Mouse (Mus musculus): Measurements from ENCODE around the gene Gtf2f2. TPM values are rescaled to one million over a fixed set of nuclear protein-coding genes. Genes with fewer than 3 reads are reported as not detected.

Gtf2f2 gene
- polyA plus RNA-seq, 1 experiment from 2014 or later: 32.8 TPM

DNA sequence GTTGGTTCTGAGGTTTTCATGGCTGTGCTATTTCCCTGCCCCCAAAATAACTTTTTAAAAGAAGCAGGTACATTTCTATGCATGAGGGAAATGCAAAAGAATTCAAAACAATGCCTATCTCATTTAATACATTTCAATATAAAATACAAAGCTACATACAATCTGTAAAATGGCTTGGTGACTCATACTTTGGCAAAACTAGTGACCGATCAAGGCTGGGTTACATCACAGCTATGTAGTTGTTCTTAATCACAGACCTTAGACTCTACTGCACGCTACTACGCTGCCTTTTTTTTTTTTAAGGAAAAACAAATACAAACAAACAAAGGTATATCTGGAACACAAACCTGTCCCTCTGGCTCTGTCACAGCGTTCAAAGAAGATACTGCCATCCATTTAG is 18.3 kb downstream of the Gtf2f2 start:
- H3K9me3 ChIP-seq (replicated peaks): no peaks in the 10 kb centered on the region
- no peak overlapping the region for H3K27ac ChIP-seq (replicated peaks)
- no peaks in the 10 kb centered on the region for H3K4me1 ChIP-seq
- no peak overlapping the region for H3K4me2 ChIP-seq (replicated peaks)
- 0 out of 2 replicates have a peak, but pooled peaks cover 4% of the 10 kb centered on the region for H3K36me3 ChIP-seq
- H3K9ac ChIP-seq: no peak overlapping the region
- H3K27me3 ChIP-seq: no peaks in the 10 kb centered on the region
- H3K4me3 ChIP-seq (replicated peaks): no peak overlapping the region
- 94% methylated on average over 4 of the region's 4 CpGs for WGBS
- ATAC-seq (ENCODE audit: insufficient number of reproducible peaks, low FRiP score, low TSS enrichment, low read depth): no peak

DNA sequence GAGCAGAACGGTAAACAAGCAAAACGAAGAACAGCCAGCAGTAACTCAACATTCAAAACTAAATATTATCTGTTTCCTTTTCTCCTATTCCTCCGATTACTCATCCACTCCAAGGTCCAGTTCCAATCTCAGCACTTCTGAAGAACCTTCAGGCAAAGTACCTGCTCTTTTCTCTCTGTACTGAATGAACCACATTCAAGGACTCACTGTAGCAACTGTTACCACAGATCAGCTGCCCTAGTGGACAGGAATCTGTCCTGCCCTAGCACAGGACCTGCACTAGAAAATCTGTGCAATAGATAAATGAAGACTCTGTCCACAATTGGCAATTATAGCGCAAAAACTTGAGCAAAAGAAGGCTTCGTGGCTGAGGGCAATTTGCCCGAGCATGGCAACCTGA is 19.7 kb downstream of the Gtf2f2 start:
- no peaks in the 10 kb centered on the region for H3K27me3 ChIP-seq
- H3K4me1 ChIP-seq: 0 out of 2 replicates have a peak, but pooled peaks cover 2% of the 10 kb centered on the region
- ATAC-seq (ENCODE audit: insufficient number of reproducible peaks, low FRiP score, low TSS enrichment, low read depth): no peak
- no peak overlapping the region for H3K4me2 ChIP-seq (replicated peaks)
- H3K9me3 ChIP-seq (replicated peaks): no peaks in the 10 kb centered on the region
- no peak overlapping the region for H3K27ac ChIP-seq (replicated peaks)
- 0 out of 2 replicates have a peak, but pooled peaks cover 4% of the 10 kb centered on the region for H3K36me3 ChIP-seq
- H3K4me3 ChIP-seq (replicated peaks): no peak overlapping the region
- WGBS: 90% methylated on average over 6 of the region's 6 CpGs
- H3K9ac ChIP-seq: no peak overlapping the region

DNA sequence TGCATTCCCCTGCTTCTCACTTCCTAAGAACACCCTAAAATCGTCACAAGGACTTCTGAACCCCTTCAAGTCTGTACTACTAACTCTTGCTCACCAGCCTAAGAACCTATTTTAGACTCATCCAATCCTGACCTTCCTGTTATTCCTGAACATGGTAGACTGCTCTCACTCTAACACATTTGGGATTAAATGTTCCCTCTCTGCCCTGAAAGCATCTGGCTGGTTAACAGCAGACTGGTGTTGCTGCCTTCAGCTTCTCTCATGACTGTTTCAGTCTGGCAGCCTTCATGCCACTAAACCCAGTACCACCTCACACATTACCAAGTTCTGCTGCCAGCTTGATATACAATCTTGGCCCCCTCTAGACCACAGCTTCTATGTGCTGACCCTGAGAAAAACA is 21.5 kb downstream of the Gtf2f2 start:
- ATAC-seq (ENCODE audit: insufficient number of reproducible peaks, low FRiP score, low TSS enrichment, low read depth): no peak
- Histone ChIP-seq H3K4me1 (peaks cover 10% of the 10 kb centered on the region; the same call in 1 of the 2 replicates), H3K4me2 (replicated peaks) (no peak overlapping the region), H3K27ac (replicated peaks) (no peak overlapping the region), H3K4me3 (replicated peaks) (no peak overlapping the region), H3K27me3 (no peaks in the 10 kb centered on the region), H3K9me3 (replicated peaks) (no peaks in the 10 kb centered on the region), H3K9ac (no peak overlapping the region), H3K36me3 (no peaks in the 10 kb centered on the region)
- WGBS: 72% methylated on average over 1 of the region's 1 CpGs

DNA sequence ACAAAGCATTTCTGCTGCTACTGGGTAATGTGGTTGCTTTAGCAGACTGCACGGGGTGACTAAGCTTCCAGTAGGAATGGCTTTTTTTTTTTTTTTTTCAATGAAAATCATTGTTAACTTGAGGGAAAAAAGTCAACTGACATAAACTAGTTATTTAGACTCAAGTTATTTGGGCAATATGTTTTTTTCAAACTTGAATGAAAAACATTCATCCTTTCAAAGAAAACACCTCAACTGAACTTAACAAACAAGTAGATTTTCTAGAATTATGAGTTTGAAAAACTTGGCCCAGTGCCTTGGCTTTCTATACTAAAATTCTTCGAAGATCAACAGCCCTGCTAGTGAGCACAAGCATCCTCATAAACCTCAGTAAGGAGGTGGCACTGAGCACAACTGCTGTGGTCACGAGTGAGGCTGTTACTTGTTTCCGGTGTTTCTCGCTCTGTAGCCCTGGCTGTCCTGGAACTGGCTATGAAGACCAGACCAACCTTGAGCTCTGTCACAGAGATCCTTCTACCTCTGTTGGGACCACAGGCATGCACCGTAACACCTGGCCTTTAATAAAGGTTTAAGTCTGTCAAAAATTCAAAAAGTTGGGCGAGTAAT is 23.7 kb downstream of the Gtf2f2 start:
- 69% methylated on average over 7 of the region's 7 CpGs for WGBS
- H3K27ac ChIP-seq (replicated peaks): no peak overlapping the region

DNA sequence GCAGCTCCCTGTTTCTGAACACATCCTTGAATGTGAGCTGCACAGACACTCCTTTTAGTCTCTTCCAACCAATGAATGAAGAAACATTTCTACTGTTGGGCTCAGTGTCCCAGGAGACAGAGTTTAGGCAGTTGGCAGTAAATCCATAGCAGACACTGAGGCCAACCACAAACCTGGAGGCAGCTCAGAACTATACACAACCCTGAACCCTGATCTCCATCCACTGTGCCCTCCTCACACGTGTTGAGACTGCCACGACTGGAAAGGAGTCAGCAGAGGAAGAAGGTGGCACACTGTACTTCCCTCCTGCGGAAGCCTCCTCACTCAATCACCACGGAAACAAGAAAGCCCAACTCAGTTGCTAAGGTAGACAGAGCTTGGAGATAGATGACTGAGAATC is 25.6 kb downstream of the Gtf2f2 start:
- H3K9ac ChIP-seq: no peak overlapping the region
- no peaks in the 10 kb centered on the region for H3K36me3 ChIP-seq
- H3K4me1 ChIP-seq: peaks cover 10% of the 10 kb centered on the region; the same call in 1 of the 2 replicates
- 45% methylated on average over 4 of the region's 4 CpGs for WGBS
- no peak overlapping the region for H3K4me2 ChIP-seq (replicated peaks)
- no peak for ATAC-seq (ENCODE audit: insufficient number of reproducible peaks, low FRiP score, low TSS enrichment, low read depth)
- H3K27ac ChIP-seq (replicated peaks): 0 out of 2 replicates have a peak overlapping the region, but pooled peaks have one; percentile 4
- no peak overlapping the region for H3K4me3 ChIP-seq (replicated peaks)
- H3K9me3 ChIP-seq (replicated peaks): no peaks in the 10 kb centered on the region
- H3K27me3 ChIP-seq: no peaks in the 10 kb centered on the region

More for the DNA sequence above, 23.7 kb downstream of the Gtf2f2 start:
- Histone ChIP-seq H3K4me2 (replicated peaks) (no peak overlapping the region), H3K27me3 (no peaks in the 10 kb centered on the region), H3K4me1 (peaks cover 10% of the 10 kb centered on the region; the same call in 1 of the 2 replicates), H3K9me3 (replicated peaks) (no peaks in the 10 kb centered on the region), H3K9ac (no peak overlapping the region), H3K36me3 (no peaks in the 10 kb centered on the region), H3K4me3 (replicated peaks) (no peak overlapping the region)
- no peak for ATAC-seq (ENCODE audit: insufficient number of reproducible peaks, low FRiP score, low TSS enrichment, low read depth)

DNA sequence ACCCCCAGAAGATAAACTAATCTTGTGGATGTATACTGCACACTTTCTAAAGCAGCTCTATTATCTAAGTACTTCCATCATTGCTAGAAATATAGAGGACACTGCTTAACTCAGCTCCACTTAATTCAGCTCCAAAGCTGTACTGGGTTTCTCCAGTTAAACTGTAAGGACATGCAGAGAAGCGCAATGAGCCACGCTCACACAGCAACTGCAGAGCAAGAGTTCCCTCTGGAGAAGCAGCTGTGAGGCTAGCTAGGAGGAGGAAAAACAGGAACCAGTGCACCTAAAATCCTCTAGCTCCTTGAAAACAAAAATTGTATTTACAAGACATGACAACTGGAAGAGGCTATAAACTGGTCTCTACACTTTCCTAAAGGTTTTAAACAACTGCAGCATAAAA is 26.8 kb downstream of the Gtf2f2 start:
- 85% methylated on average over 2 of the region's 2 CpGs for WGBS
- H3K27ac ChIP-seq (replicated peaks): no peak overlapping the region
- ATAC-seq (ENCODE audit: insufficient number of reproducible peaks, low FRiP score, low TSS enrichment, low read depth): no peak

DNA sequence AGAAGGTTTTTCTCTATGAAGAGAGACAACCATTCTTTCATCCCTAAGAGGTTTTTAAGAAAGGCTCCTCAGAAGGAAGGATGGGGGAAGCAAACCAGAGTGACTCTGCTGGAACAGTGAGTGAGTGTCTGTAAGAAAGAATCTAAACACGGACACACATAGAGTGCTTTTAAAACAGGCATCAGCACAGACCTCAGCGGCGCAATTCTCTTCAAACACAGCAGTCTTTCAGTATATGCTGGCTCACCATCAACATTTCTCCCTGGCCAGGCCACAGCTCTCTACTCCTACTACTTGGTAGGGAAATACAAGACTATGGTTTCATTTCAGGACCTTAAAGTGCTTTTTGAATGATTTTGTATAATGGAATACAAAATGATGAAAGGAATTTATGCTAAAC is 29.4 kb downstream of the Gtf2f2 start:
- no peak overlapping the region for H3K9ac ChIP-seq
- ATAC-seq (ENCODE audit: insufficient number of reproducible peaks, low FRiP score, low TSS enrichment, low read depth): no peak; the same call in 1 of the 2 replicates
- 89% methylated on average over 3 of the region's 3 CpGs for WGBS
- no peaks in the 10 kb centered on the region for H3K9me3 ChIP-seq (replicated peaks)
- H3K27me3 ChIP-seq: no peaks in the 10 kb centered on the region
- H3K4me3 ChIP-seq (replicated peaks): no peak overlapping the region
- H3K4me2 ChIP-seq (replicated peaks): no peak overlapping the region
- no peak overlapping the region for H3K27ac ChIP-seq (replicated peaks)
- no peaks in the 10 kb centered on the region for H3K36me3 ChIP-seq
- H3K4me1 ChIP-seq: peaks cover 8% of the 10 kb centered on the region; the same call in 1 of the 2 replicates

More for the DNA sequence above, 26.8 kb downstream of the Gtf2f2 start:
- H3K36me3 ChIP-seq: no peaks in the 10 kb centered on the region
- no peak overlapping the region for H3K9ac ChIP-seq
- H3K9me3 ChIP-seq (replicated peaks): no peaks in the 10 kb centered on the region
- no peaks in the 10 kb centered on the region for H3K27me3 ChIP-seq
- H3K4me1 ChIP-seq: peaks cover 10% of the 10 kb centered on the region; the same call in 1 of the 2 replicates
- H3K4me2 ChIP-seq (replicated peaks): no peak overlapping the region
- H3K4me3 ChIP-seq (replicated peaks): no peak overlapping the region

DNA sequence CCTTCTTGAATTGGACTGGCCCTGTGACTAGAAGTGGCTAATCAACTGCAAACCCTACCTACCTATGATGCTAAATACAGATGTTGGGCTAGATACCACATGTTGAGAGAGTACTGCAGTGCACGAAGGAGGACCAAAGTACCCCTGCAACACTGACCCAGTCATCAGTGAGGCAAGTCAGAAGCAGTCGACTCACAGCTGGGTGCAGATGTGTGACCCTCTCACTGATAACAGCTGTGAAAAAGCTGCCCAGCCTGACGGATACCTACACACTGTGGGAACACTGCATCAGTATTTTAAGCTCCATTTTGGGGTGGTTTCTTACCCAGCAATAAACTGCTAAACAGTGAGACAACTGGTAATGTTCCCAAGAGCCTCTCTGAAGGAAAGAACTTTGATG is 34.6 kb downstream of the Gtf2f2 start:
- ATAC-seq (ENCODE audit: insufficient number of reproducible peaks, low FRiP score, low TSS enrichment, low read depth): no peak
- no peaks in the 10 kb centered on the region for H3K36me3 ChIP-seq
- no peaks in the 10 kb centered on the region for H3K9me3 ChIP-seq (replicated peaks)
- H3K27ac ChIP-seq (replicated peaks): no peak overlapping the region
- no peaks in the 10 kb centered on the region for H3K27me3 ChIP-seq
- H3K4me1 ChIP-seq: no peaks in the 10 kb centered on the region
- H3K4me2 ChIP-seq (replicated peaks): no peak overlapping the region
- no peak overlapping the region for H3K9ac ChIP-seq
- 46% methylated on average over 3 of the region's 3 CpGs for WGBS
- H3K4me3 ChIP-seq (replicated peaks): no peak overlapping the region

DNA sequence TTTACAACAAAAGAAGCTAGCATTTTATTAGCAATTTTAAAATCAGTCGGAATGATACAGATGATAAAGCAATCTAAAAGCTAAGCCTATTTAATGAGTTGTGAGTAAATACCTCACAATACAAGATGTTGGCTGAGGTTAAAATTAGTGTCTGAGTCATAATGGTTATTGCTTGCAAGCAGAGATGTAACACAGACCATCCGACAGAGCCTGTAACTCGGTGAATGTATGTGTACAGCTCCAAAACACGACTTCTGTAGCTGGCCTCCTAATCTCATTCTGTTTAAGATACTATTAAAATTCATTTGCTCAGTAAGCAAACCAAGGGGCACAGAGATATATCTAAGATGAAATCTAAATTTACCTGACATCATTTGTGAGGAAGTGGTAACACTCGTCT is 43.4 kb downstream of the Gtf2f2 start:
- Histone ChIP-seq H3K27ac (replicated peaks) (no peak overlapping the region), H3K27me3 (no peaks in the 10 kb centered on the region), H3K9me3 (replicated peaks) (no peaks in the 10 kb centered on the region), H3K9ac (no peak overlapping the region), H3K4me1 (no peaks in the 10 kb centered on the region), H3K4me2 (replicated peaks) (no peak overlapping the region), H3K36me3 (no peaks in the 10 kb centered on the region), H3K4me3 (replicated peaks) (no peak overlapping the region)
- no peak for ATAC-seq (ENCODE audit: insufficient number of reproducible peaks, low FRiP score, low TSS enrichment, low read depth)
- WGBS: 63% methylated on average over 5 of the region's 5 CpGs

DNA sequence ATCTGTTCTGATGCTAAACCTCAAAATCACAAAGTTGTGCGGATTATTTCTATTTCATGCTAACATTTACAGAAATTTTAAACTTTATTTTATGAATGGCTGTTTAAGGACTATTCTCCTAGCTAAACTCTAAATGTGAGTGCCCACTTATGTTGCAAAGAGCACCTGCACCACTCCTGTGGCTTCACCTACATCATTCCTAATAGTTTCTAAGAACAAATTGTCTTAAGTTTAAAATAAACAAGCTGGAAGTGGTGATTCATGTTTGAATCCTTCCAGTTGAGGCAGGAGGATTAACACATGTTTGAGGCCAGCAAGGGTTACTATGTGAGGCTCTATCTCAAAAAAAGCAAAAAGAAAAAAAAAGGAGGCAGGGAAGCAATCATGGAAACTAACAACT is 46.2 kb downstream of the Gtf2f2 start:
- no peak for ATAC-seq (ENCODE audit: insufficient number of reproducible peaks, low FRiP score, low TSS enrichment, low read depth)

DNA sequence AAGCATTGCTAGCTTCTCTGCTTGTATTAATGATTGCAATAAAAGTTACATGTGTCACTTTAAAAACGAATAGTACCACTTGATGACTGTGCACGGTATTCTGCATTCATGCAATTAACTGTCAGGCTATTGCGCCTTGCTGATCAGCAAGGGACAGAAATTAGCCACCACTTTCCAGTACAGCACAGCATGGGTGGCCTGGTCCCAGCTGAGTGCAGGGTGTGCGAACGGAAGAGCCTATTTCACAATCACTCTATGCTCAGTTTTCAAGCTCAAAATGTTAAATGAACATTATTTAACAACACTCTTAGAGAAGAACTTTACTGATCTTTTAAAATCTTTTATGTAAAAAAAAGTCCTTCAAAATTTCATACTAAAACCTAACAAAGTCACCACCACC is 46.7 kb downstream of the Gtf2f2 start:
- Histone ChIP-seq H3K9me3 (replicated peaks) (no peaks in the 10 kb centered on the region), H3K4me1 (no peaks in the 10 kb centered on the region), H3K4me3 (replicated peaks) (no peak overlapping the region), H3K4me2 (replicated peaks) (no peak overlapping the region), H3K27ac (replicated peaks) (no peak overlapping the region), H3K36me3 (no peaks in the 10 kb centered on the region), H3K9ac (no peak overlapping the region), H3K27me3 (no peaks in the 10 kb centered on the region)
- WGBS: 72% methylated on average over 5 of the region's 5 CpGs
- no peak for ATAC-seq (ENCODE audit: insufficient number of reproducible peaks, low FRiP score, low TSS enrichment, low read depth)

More for the DNA sequence above, 46.2 kb downstream of the Gtf2f2 start:
- H3K4me3 ChIP-seq (replicated peaks): no peak overlapping the region
- no peaks in the 10 kb centered on the region for H3K4me1 ChIP-seq
- H3K4me2 ChIP-seq (replicated peaks): no peak overlapping the region
- no peaks in the 10 kb centered on the region for H3K27me3 ChIP-seq
- no peak overlapping the region for H3K27ac ChIP-seq (replicated peaks)
- H3K9me3 ChIP-seq (replicated peaks): no peaks in the 10 kb centered on the region
- no peaks in the 10 kb centered on the region for H3K36me3 ChIP-seq
- H3K9ac ChIP-seq: no peak overlapping the region
- WGBS: 89% methylated on average over 1 of the region's 1 CpGs

DNA sequence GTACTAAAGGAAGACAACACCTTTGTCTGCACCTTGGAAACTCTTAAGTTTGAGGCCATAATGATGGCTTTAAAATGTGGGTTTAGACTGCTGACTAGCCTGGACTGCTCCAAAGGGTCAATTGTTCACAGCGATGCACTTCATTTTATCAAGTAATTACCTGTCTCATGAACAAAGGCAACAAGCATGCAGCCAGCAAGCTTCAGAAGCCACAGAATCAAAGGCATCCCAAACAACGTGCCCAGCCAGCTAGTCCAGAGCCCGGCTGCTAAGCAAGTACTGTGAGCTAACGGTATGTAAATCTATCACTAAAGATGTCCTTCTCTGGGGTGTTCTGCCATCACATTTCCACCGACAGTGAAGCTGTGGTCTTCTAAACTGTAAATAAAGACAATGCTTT is 47.5 kb downstream of the Gtf2f2 start:
- no peak overlapping the region for H3K9ac ChIP-seq
- 49% methylated on average over 5 of the region's 5 CpGs for WGBS
- no peaks in the 10 kb centered on the region for H3K9me3 ChIP-seq (replicated peaks)
- H3K4me1 ChIP-seq: no peaks in the 10 kb centered on the region
- no peaks in the 10 kb centered on the region for H3K27me3 ChIP-seq
- H3K36me3 ChIP-seq: no peaks in the 10 kb centered on the region
- no peak for ATAC-seq (ENCODE audit: insufficient number of reproducible peaks, low FRiP score, low TSS enrichment, low read depth)
- no peak overlapping the region for H3K4me2 ChIP-seq (replicated peaks)
- no peak overlapping the region for H3K27ac ChIP-seq (replicated peaks)
- no peak overlapping the region for H3K4me3 ChIP-seq (replicated peaks)
